Comparison of ENCODE assay signal across 8 mouse cellular contexts in genomic region chr11:88186947-88187243, GRCm38 (mm10). TPM values are rescaled to one million over a fixed set of nuclear protein-coding genes. Genes with fewer than 3 reads are reported as not detected.
DNase-seq lines count a peak whose midpoint lies in the region; ATAC-seq and TF ChIP-seq lines count a peak whose summit lies in the region.

No protein-coding gene starts in this region.

- peak overlapping the region; percentile 81 for H3K27ac ChIP-seq in forebrain, embryonic 10.5 days
- no peak overlapping the region for H3K27ac ChIP-seq in forebrain, embryonic 15.5 days (replicated peaks)
- peak overlapping the region; percentile 19; the same call in 1 of the 2 replicates for H3K27ac ChIP-seq in thymus, adult 2 months (ENCODE audit: control insufficient read depth, insufficient read depth, low read length)
- peak overlapping the region; percentile 76 for H3K27ac ChIP-seq in midbrain, embryonic 11.5 days (ENCODE audit: low read depth, low read length)

- H3K27me3 ChIP-seq in forebrain, embryonic 10.5 days (ENCODE audit: poor library complexity, severe bottlenecking) = peaks cover 39% of the 10 kb centered on the region
- peaks cover 3% of the 10 kb centered on the region; the same call in 1 of the 2 replicates for H3K27me3 ChIP-seq in forebrain, embryonic 15.5 days
- H3K27me3 ChIP-seq in thymus, adult 2 months (ENCODE audit: control insufficient read depth, insufficient read depth, low read length) = no peaks in the 10 kb centered on the region
- H3K27me3 ChIP-seq in midbrain, embryonic 11.5 days (ENCODE audit: control insufficient read depth, insufficient read depth, low read length) = peaks cover 2% of the 10 kb centered on the region

- TF ChIP-seq POLR2A in thymus, adult 2 months (IDR thresholded peaks at IDR 0.05; ENCODE audit: control insufficient read depth, extremely low read depth, insufficient read depth, low read length, poor library complexity) = no peak

- H3K9me3 ChIP-seq in forebrain, embryonic 10.5 days = no peaks in the 10 kb centered on the region
- H3K9me3 ChIP-seq in forebrain, embryonic 15.5 days = no peaks in the 10 kb centered on the region
- no peaks in the 10 kb centered on the region for H3K9me3 ChIP-seq in midbrain, embryonic 11.5 days (ENCODE audit: control insufficient read depth, low read length)

- no peak overlapping the region; the same call in 1 of the 2 replicates for H3K4me2 ChIP-seq in forebrain, embryonic 15.5 days (replicated peaks)
- peak overlapping the region; percentile 35 for H3K4me2 ChIP-seq in midbrain, embryonic 11.5 days

- H3K4me1 ChIP-seq in forebrain, embryonic 10.5 days = peaks cover 43% of the 10 kb centered on the region
- H3K4me1 ChIP-seq in forebrain, embryonic 15.5 days = peaks cover 18% of the 10 kb centered on the region
- peaks cover 9% of the 10 kb centered on the region for H3K4me1 ChIP-seq in thymus, adult 2 months (replicated peaks; ENCODE audit: control insufficient read depth, insufficient read depth, low read length)
- H3K4me1 ChIP-seq in midbrain, embryonic 11.5 days (ENCODE audit: control insufficient read depth, insufficient read depth, low read length) = peaks cover 27% of the 10 kb centered on the region

- peak overlapping the region; percentile 34; the same call in 1 of the 2 replicates for H3K4me3 ChIP-seq in forebrain, embryonic 10.5 days
- no peak overlapping the region for H3K4me3 ChIP-seq in forebrain, embryonic 15.5 days
- H3K4me3 ChIP-seq in thymus, adult 2 months (ENCODE audit: control insufficient read depth, insufficient read depth, low read length) = no peak overlapping the region
- H3K4me3 ChIP-seq in midbrain, embryonic 11.5 days (ENCODE audit: low read depth, low read length) = no peak overlapping the region

- ATAC-seq in forebrain, embryonic 15.5 days (replicated peaks) = no peak
- ATAC-seq in midbrain, embryonic 11.5 days (ENCODE audit: low FRiP score) = no peak
- no peak for ATAC-seq in frontal cortex, adult (ENCODE audit: low TSS enrichment)

- no peak for TF ChIP-seq CTCF in thymus, adult 2 months (IDR thresholded peaks at IDR 0.05; ENCODE audit: borderline replicate concordance, control insufficient read depth, extremely low read depth, insufficient read depth, low read length, poor library complexity)

- no peak overlapping the region for H3K9ac ChIP-seq in forebrain, embryonic 15.5 days (replicated peaks)
- H3K9ac ChIP-seq in midbrain, embryonic 11.5 days (ENCODE audit: low read length) = peak overlapping the region; percentile 54

- no peak for DNase-seq in forebrain, embryonic 10.5 days (ENCODE audit: extremely low spot score, low spot score)
- no peak for DNase-seq in thymus, adult 2 months
- no peak for DNase-seq in thymus, postnatal 36 days
- DNase-seq in midbrain, embryonic 11.5 days (ENCODE audit: low spot score, missing footprints) = no peak
- no peak for DNase-seq in spleen, postnatal 14 days (ENCODE audit: low spot score in 2 of 2)
- no peak for DNase-seq in gastrocnemius, postnatal 25 days

- H3K36me3 ChIP-seq in forebrain, embryonic 10.5 days (replicated peaks) = peaks cover 39% of the 10 kb centered on the region
- peaks cover 11% of the 10 kb centered on the region for H3K36me3 ChIP-seq in forebrain, embryonic 15.5 days
- H3K36me3 ChIP-seq in thymus, adult 2 months (ENCODE audit: control insufficient read depth, insufficient read depth, low read length) = no peaks in the 10 kb centered on the region
- peaks cover 5% of the 10 kb centered on the region; the same call in 1 of the 2 replicates for H3K36me3 ChIP-seq in midbrain, embryonic 11.5 days (ENCODE audit: control insufficient read depth, insufficient read depth, low read length)

- WGBS in forebrain, embryonic 10.5 days = 45% methylated on average over 2 of the region's 2 CpGs
- 33% methylated on average over 2 of the region's 2 CpGs for WGBS in forebrain, embryonic 15.5 days
- 52% methylated on average over 2 of the region's 2 CpGs for WGBS in thymus, adult 2 months
- WGBS in midbrain, embryonic 11.5 days = 34% methylated on average over 2 of the region's 2 CpGs

RNA-seq across cellular contexts. Expression of gene Mrps23, which starts 17.3 kb away (rescaled TPM):
- 65.5 and 72.6 TPM in 2 replicates for polyA plus RNA-seq in forebrain, embryonic 10.5 days (2016; fragmentation: Nextera tagmentation; extraction: Ambion mirVana)
- 67.0 and 68.1 TPM in 2 replicates for polyA plus RNA-seq in forebrain, embryonic 15.5 days (2015; fragmentation: Nextera tagmentation; extraction: Ambion mirVana)
- polyA plus RNA-seq in thymus, adult 2 months (2012; rRNA removed) = 41.6 and 47.6 TPM in 2 replicates
- 88.8 TPM in 2 replicates for polyA plus RNA-seq in midbrain, embryonic 11.5 days (2014; fragmentation: Nextera tagmentation; extraction: Ambion mirVana)
- 100 to 1,000 TPM; 126 to 133 TPM for total RNA-seq in gastrocnemius, postnatal 25 days (2021)
